Mouse (Mus musculus) hindbrain, embryonic 12.5 days (tissue): ENCODE results near the gene Ldb2. TPM values are rescaled to one million over a fixed set of nuclear protein-coding genes. Genes with fewer than 3 reads are reported as not detected.

ENCODE experiments used
- ATAC-seq: fragments of 200-750 bp; cut with Nextera tagmentation; 2 replicates; pipeline ENCODE4 v1.8.0; 2017; ENCODE audit warnings: moderate TSS enrichment; ENCODE audit not compliant: low FRiP score
- H3K27ac ChIP-seq: fragments of 300-500 bp; sonication (generic); 2 replicates; pipeline ENCODE4 v1.5.1; 2016; ENCODE audit warnings: mild to moderate bottlenecking
- H3K27me3 ChIP-seq: fragments of 300-500 bp; sonication (generic); 2 replicates; pipeline ENCODE4 v1.6.1; 2016; ENCODE audit warnings: mild to moderate bottlenecking
- H3K36me3 ChIP-seq: fragments of 300-500 bp; sonication (generic); 2 replicates; pipeline ENCODE4 v1.6.1; 2016; ENCODE audit warnings: mild to moderate bottlenecking
- H3K4me1 ChIP-seq: fragments of 300-500 bp; sonication (generic); 2 replicates; pipeline ENCODE4 v1.6.1; 2016
- H3K4me2 ChIP-seq: fragments of 300-500 bp; sonication (generic); replicated peaks from 2 replicates; pipeline ENCODE4 v1.6.1; 2016; ENCODE audit warnings: mild to moderate bottlenecking
- H3K4me3 ChIP-seq: fragments of 300-500 bp; sonication (generic); 2 replicates; pipeline ENCODE4 v1.5.1; 2016; ENCODE audit warnings: mild to moderate bottlenecking
- H3K9ac ChIP-seq: fragments of 300-500 bp; sonication (generic); 2 replicates; pipeline ENCODE4 v1.6.1; 2016; ENCODE audit warnings: mild to moderate bottlenecking, moderate library complexity
- H3K9me3 ChIP-seq: fragments of 300-500 bp; sonication (generic); replicated peaks from 2 replicates; pipeline ENCODE4 v1.6.1; 2016; ENCODE audit warnings: mild to moderate bottlenecking
- WGBS: fragments of 180-500 bp; shearing (Covaris S2); methylation state at CpG from one replicate; pipeline ENCODE4 v1.1.7; 2016; 5-methylcytosine and 5-hydroxymethylcytosine counted together
- polyA plus RNA-seq: library from polyadenylated mRNA; unstranded; fragments of >200 nt; fragmentation: Nextera tagmentation; extraction: Ambion mirVana; gene quantifications from 2 replicates; pipeline ENCODE4 v1.2.1, GENCODE M21; 2016

Ldb2 gene
- polyA plus RNA-seq, 1 experiment from 2014 or later = 27.0 TPM

DNA sequence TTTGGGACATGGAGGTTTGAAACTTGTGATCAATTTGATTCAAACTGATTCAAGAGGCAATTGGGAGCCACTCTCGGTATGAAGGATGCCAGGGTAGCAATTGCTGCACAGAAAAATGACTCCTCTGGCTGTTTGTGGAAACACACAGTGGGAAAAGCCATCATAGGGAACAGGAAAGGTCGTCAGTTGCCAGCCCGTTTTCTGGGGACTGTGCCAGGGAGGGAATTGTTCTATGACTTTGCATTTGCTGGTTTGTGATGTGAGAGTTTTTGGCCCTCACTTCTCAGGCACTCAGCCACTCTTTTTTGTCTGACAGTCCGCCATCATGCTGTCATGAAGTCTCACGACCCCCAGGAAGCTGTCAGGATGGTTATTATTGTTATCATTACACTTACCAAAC is 88.3 kb downstream of the Ldb2 start:
- peaks cover 13% of the 10 kb centered on the region for H3K4me1 ChIP-seq
- no peaks in the 10 kb centered on the region for H3K27me3 ChIP-seq
- H3K9me3 ChIP-seq = no peaks in the 10 kb centered on the region
- H3K27ac ChIP-seq = no peak overlapping the region
- 71% methylated on average over 5 of the region's 5 CpGs for WGBS
- H3K36me3 ChIP-seq = no peaks in the 10 kb centered on the region
- no peak overlapping the region for H3K9ac ChIP-seq
- no peak overlapping the region for H3K4me3 ChIP-seq
- ATAC-seq = no peak
- H3K4me2 ChIP-seq = no peak overlapping the region

GRCm38 (mm10) chr5:44710132-44710871 is 89.2 kb downstream of the Ldb2 start:
- Histone ChIP-seq H3K36me3 (no peaks in the 10 kb centered on the region), H3K4me1 (peaks cover 13% of the 10 kb centered on the region), H3K27ac (no peak overlapping the region), H3K4me3 (no peak overlapping the region), H3K9me3 (no peaks in the 10 kb centered on the region), H3K9ac (no peak overlapping the region), H3K27me3 (no peaks in the 10 kb centered on the region), H3K4me2 (no peak overlapping the region)
- no peak for ATAC-seq
- 50% methylated on average over 4 of the region's 4 CpGs for WGBS

DNA sequence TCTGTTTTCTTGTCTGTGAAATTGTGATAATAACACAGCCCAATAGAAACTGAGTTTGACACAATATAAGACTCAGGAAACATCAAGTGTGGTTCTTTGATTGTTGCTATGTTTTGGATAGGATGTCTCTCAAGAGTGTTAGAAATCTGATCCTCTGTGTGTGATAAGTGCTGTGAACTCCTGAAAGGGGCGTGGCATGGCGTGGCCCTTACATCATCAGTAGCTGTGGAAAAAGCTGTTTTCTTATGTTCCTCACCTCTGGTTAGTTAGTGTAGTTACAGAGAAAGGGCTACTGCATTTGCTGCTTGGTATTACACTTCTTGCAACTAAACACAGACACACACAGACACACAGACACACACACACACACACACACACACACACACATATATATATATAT is 90.2 kb downstream of the Ldb2 start:
- Histone ChIP-seq H3K9ac (no peak overlapping the region), H3K4me3 (no peak overlapping the region), H3K27me3 (no peaks in the 10 kb centered on the region), H3K9me3 (no peaks in the 10 kb centered on the region), H3K4me2 (no peak overlapping the region), H3K36me3 (no peaks in the 10 kb centered on the region), H3K4me1 (peaks cover 13% of the 10 kb centered on the region), H3K27ac (no peak overlapping the region)
- ATAC-seq = no peak
- 100% methylated on average over 2 of the region's 2 CpGs for WGBS

GRCm38 (mm10) chr5:44707946-44708345 is 91.5 kb downstream of the Ldb2 start:
- H3K9ac ChIP-seq = no peak overlapping the region
- no peak overlapping the region for H3K27ac ChIP-seq
- peaks cover 7% of the 10 kb centered on the region for H3K4me1 ChIP-seq
- H3K27me3 ChIP-seq = no peaks in the 10 kb centered on the region
- 85% methylated on average over 3 of the region's 3 CpGs for WGBS
- no peaks in the 10 kb centered on the region for H3K9me3 ChIP-seq
- no peaks in the 10 kb centered on the region for H3K36me3 ChIP-seq
- H3K4me3 ChIP-seq = no peak overlapping the region
- no peak overlapping the region for H3K4me2 ChIP-seq
- no peak for ATAC-seq

DNA sequence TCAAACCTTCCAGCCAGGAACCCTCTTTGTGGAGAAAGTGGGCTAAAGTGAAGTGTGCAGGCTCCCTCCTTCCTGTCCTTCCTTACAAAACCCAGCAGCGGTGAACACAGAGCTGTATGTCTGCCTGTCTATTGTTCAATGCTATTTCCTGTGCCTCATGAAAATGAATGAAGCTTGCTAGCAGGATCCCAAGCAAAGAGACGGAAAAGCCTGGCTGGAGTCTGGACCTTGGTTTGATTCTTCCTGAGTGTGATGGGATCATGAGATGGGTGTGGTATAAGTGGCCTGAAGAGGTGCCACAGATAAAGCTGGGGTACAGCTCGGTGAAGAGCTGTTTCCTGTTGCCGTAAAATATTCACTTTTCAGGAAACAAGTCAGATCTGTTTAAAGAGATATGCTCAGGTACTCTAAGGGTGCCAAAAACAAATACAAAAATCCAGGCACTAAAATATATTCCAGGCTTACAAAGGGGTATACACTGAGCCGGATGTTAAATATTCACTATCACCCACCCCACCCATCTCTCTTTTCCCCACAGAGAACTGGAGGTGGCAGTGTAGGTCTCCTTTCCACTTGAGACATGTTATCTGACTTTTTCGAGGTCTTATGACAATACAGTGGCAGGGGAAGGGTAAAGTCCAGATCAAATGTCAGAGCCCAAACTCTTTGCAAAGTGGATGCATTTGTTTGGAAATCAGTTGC is 92.3 kb downstream of the Ldb2 start:
- no peak overlapping the region for H3K4me3 ChIP-seq
- WGBS = 52% methylated on average over 6 of the region's 6 CpGs
- H3K27ac ChIP-seq = peak overlapping the region; percentile 35; the same call in 1 of the 2 replicates
- H3K27me3 ChIP-seq = no peaks in the 10 kb centered on the region
- H3K9me3 ChIP-seq = no peaks in the 10 kb centered on the region
- no peak overlapping the region for H3K9ac ChIP-seq
- peaks cover 7% of the 10 kb centered on the region for H3K4me1 ChIP-seq
- H3K36me3 ChIP-seq = no peaks in the 10 kb centered on the region
- peak; percentile 35; the same call in 1 of the 2 replicates for ATAC-seq
- H3K4me2 ChIP-seq = no peak overlapping the region

GRCm38 (mm10) chr5:44697993-44698392 is 101.5 kb downstream of the Ldb2 start:
- H3K27me3 ChIP-seq = no peaks in the 10 kb centered on the region

DNA sequence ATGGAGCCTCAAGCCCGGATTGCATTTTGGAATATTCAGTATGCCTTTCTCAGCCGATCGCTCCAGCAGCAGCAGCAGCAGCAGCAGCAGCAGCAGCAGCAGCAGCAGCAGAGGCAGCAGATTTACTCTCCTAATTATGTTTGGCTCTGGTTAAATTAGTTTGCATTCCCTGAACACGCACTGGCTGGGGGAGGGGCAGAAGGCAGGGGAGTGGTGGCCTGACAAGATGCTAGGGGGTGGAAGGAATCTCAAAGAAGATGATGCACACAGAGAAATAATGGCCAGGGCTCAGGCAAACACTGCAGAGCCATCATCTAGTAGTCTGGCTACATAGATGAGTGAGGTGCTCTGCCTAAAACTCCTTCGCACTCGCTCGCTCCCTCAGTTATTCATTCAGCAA is 102.9 kb downstream of the Ldb2 start:
- no peaks in the 10 kb centered on the region for H3K9me3 ChIP-seq
- 65% methylated on average over 7 of the region's 7 CpGs for WGBS
- H3K27me3 ChIP-seq = no peaks in the 10 kb centered on the region
- H3K27ac ChIP-seq = peak overlapping the region; percentile 40; the same call in 1 of the 2 replicates
- no peak overlapping the region for H3K9ac ChIP-seq
- no peaks in the 10 kb centered on the region for H3K36me3 ChIP-seq
- H3K4me2 ChIP-seq = no peak overlapping the region
- H3K4me3 ChIP-seq = no peak overlapping the region
- H3K4me1 ChIP-seq = peaks cover 13% of the 10 kb centered on the region
- ATAC-seq = peak; percentile 69

More at GRCm38 (mm10) chr5:44697993-44698392, 101.5 kb downstream of the Ldb2 start:
- H3K4me2 ChIP-seq = no peak overlapping the region
- peaks cover 13% of the 10 kb centered on the region for H3K4me1 ChIP-seq
- no peak overlapping the region for H3K27ac ChIP-seq
- no peak overlapping the region for H3K4me3 ChIP-seq
- WGBS = 56% methylated on average over 3 of the region's 3 CpGs
- H3K36me3 ChIP-seq = no peaks in the 10 kb centered on the region
- H3K9me3 ChIP-seq = no peaks in the 10 kb centered on the region
- ATAC-seq = peak; percentile 49
- H3K9ac ChIP-seq = no peak overlapping the region

DNA sequence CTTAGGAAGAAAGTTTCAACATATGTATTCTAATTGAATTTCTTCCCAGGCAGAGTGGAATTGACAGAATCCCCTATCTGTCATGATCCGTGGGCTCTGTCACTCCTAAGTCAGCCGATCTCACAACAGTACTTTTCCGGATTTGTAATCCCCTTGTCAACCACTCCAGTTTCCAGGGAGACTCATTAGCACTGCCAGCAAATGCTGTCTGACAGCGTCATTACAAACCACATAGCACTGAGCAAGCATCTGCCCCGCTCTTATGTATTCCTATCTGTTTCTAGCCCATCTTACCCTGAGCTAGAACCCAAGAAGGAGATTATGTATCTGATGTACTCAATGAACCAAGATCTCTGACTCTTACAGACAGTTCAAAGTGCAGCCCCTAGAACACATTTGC is 105.8 kb downstream of the Ldb2 start:
- 53% methylated on average over 5 of the region's 5 CpGs for WGBS
- Histone ChIP-seq H3K9me3 (no peaks in the 10 kb centered on the region), H3K27me3 (no peaks in the 10 kb centered on the region), H3K4me3 (no peak overlapping the region), H3K4me2 (no peak overlapping the region), H3K36me3 (no peaks in the 10 kb centered on the region), H3K27ac (no peak overlapping the region), H3K4me1 (peaks cover 18% of the 10 kb centered on the region), H3K9ac (no peak overlapping the region)
- no peak for ATAC-seq

DNA sequence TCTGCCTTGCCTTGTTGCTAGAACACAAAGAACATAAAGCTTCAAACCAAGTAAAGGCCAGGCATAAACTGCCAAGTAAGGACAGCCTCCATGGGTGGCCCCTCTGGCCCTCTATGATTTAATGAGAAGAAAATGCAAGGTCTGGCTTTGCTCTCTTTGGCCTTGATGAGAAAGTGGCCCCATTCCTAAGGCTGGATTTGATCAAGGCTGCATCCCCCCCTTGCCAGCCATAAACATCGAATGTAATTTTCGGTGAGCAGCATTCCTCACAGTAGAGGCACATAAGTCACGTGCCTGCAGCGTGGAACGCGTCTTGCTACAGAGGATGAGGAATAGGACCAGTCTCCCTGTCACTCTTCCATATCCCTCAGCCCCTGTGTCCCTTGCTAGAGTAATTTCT is 113.1 kb downstream of the Ldb2 start:
- H3K4me3 ChIP-seq = no peak overlapping the region
- no peaks in the 10 kb centered on the region for H3K9me3 ChIP-seq
- ATAC-seq = no peak
- WGBS = 88% methylated on average over 6 of the region's 6 CpGs
- H3K9ac ChIP-seq = no peak overlapping the region
- H3K4me2 ChIP-seq = no peak overlapping the region
- H3K4me1 ChIP-seq = peaks cover 5% of the 10 kb centered on the region; the same call in 1 of the 2 replicates
- H3K27me3 ChIP-seq = no peaks in the 10 kb centered on the region
- H3K27ac ChIP-seq = no peak overlapping the region
- no peaks in the 10 kb centered on the region for H3K36me3 ChIP-seq

- Histone ChIP-seq H3K4me1 (no peaks in the 10 kb centered on the region), H3K9me3 (no peaks in the 10 kb centered on the region), H3K27me3 (no peaks in the 10 kb centered on the region), H3K36me3 (no peaks in the 10 kb centered on the region), H3K9ac (no peak overlapping the region), H3K4me3 (no peak overlapping the region), H3K4me2 (no peak overlapping the region), H3K27ac (no peak overlapping the region)
- ATAC-seq = no peak
- WGBS = 84% methylated on average over 3 of the region's 3 CpGs
Measured at GRCm38 (mm10) chr5:44681054-44681638, 118.3 kb downstream of the Ldb2 start.

GRCm38 (mm10) chr5:44677814-44678213 is 121.7 kb downstream of the Ldb2 start:
- no peak for ATAC-seq
- WGBS = 78% methylated on average over 5 of the region's 5 CpGs

DNA sequence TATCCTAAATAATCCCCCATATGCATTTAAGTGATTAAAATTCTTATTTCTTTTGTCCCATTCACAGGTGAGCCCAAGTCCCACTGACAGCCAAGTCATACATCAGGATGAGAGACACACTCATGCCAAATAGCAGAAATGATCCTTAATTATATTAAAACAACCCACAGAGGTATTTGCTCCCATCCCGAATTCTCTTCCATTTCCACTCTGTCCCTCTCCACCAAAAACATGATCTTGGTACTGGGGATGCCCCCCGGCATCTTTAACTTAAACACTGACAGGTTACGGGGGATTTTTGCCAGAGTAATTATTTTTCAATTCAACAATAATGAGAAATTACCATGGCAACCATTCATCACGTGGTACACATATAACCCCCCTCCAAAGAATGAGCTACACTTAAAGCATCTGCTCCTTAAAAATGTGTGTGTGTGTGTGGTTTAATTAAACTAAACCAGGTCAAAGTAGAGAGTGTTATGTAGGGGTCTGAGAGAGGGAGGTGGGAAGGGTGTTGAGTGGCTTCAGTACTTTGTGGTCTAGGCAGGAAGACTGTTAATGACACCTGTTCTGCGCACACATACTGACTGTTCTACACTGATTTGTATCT is 123.2 kb downstream of the Ldb2 start:
- no peak; the same call in 1 of the 2 replicates for ATAC-seq
- Histone ChIP-seq H3K27ac (no peak overlapping the region), H3K4me1 (no peaks in the 10 kb centered on the region), H3K36me3 (no peaks in the 10 kb centered on the region), H3K9me3 (no peaks in the 10 kb centered on the region), H3K4me3 (no peak overlapping the region), H3K9ac (no peak overlapping the region), H3K4me2 (no peak overlapping the region), H3K27me3 (no peaks in the 10 kb centered on the region)
- WGBS = 76% methylated on average over 5 of the region's 5 CpGs

More at GRCm38 (mm10) chr5:44677814-44678213, 121.7 kb downstream of the Ldb2 start:
- Histone ChIP-seq H3K4me2 (no peak overlapping the region), H3K9me3 (no peaks in the 10 kb centered on the region), H3K36me3 (no peaks in the 10 kb centered on the region), H3K4me1 (no peaks in the 10 kb centered on the region), H3K27me3 (no peaks in the 10 kb centered on the region), H3K4me3 (no peak overlapping the region), H3K9ac (no peak overlapping the region), H3K27ac (no peak overlapping the region)
